Mouse (Mus musculus) CH12.LX (cell line): ENCODE measurements around the gene Tomm40l.

ENCODE experiments used
- ETS1 ChIP-seq: conservative IDR thresholded peaks from 2 replicates; pipeline ENCODE4 v1.6.1; 2012; ENCODE audit warnings: low read depth, mild to moderate bottlenecking, inconsistent platforms, low read length, improper control_type of control experiment, moderate library complexity
- HCFC1 ChIP-seq: IDR thresholded peaks from 2 replicates; pipeline ENCODE4 v1.6.1; 2012; ENCODE audit warnings: low read depth, mild to moderate bottlenecking, inconsistent platforms, low read length, improper control_type of control experiment
- POLR2A ChIP-seq: IDR thresholded peaks from 2 replicates; pipeline ENCODE4 v1.6.1; 2011; ENCODE audit warnings: low read depth, mild to moderate bottlenecking, improper control_type of control experiment, low read length
- TCF12 ChIP-seq: IDR thresholded peaks from 2 replicates; pipeline ENCODE4 v1.6.1; 2014; ENCODE audit warnings: low read depth, mild to moderate bottlenecking, inconsistent platforms, low read length, improper control_type of control experiment
- ZMIZ1 ChIP-seq: IDR thresholded peaks from 2 replicates; pipeline ENCODE4 v1.6.1; 2012; ENCODE audit warnings: low read depth, mild to moderate bottlenecking, inconsistent platforms, low read length, improper control_type of control experiment

DNA sequence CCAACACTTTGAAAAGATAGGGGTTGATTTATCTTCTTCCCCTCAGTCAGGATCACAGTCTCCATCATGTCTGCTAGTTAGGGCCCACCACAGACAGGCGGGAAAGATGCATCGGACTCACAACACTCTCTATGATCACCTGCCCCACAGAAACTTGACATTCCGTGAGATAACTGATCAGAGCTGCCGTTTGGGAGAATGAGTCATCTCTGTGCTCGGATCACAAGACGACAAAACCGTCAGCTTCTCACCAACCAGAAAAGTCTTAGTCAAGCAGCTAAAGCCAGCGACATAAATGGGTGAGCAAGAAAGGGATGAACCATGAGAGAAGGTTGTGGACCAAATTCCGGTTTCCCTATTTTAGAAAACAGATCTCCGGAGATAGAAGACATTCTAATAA lies 30.0 kb downstream of the Tomm40l start:
- no peak for TF ChIP-seq POLR2A
- TF ChIP-seq ETS1, result no peak
- no peak for TF ChIP-seq HCFC1
- no peak for TF ChIP-seq ZMIZ1
- TF ChIP-seq TCF12, result no peak
